Mouse (Mus musculus): ENCODE results near the gene Nup153. TPM values are rescaled to one million over a fixed set of nuclear protein-coding genes. Genes with fewer than 3 reads are reported as not detected.
A peak's percentile ranks its signal among the peaks of the same experiment; 100 is the strongest.

Gene Nup153
- total and polyA plus RNA-seq, 3 experiments = 24.5 to 37.7 (median 35.5) TPM

- intact Hi-C loops (cut with DNase I) = no loop called here
- H3K36me3 ChIP-seq (ENCODE audit: control insufficient read depth, insufficient read depth, low read length) = no peaks in the 10 kb centered on the region
- no peak overlapping the region for H3K9ac ChIP-seq (ENCODE audit: low read depth, low read length)
- WGBS = 90% methylated on average over 6 of the region's 6 CpGs
- H3K27me3 ChIP-seq (ENCODE audit: control insufficient read depth, insufficient read depth, low read length) = no peaks in the 10 kb centered on the region
- TF ChIP-seq CTCF (IDR thresholded peaks at IDR 0.05) (no peak), POLR2A (IDR thresholded peaks at IDR 0.05; ENCODE audit: insufficient read depth, low read depth, low read length) (no peak), EP300 (IDR thresholded peaks at IDR 0.05; ENCODE audit: insufficient read depth, low read depth, low read length) (no peak)
- no peak for DNase-seq
- no peaks in the 10 kb centered on the region for H3K4me1 ChIP-seq (ENCODE audit: control insufficient read depth, insufficient read depth, low read length)
- H3K4me3 ChIP-seq = no peak overlapping the region
- no peak overlapping the region for H3K27ac ChIP-seq
- no peaks in the 10 kb centered on the region for H3K79me2 ChIP-seq (replicated peaks; ENCODE audit: control insufficient read depth, insufficient read depth, low read length)
Measured at GRCm38 (mm10) chr13:46645476-46645875, 82.3 kb downstream of the Nup153 start.

DNA sequence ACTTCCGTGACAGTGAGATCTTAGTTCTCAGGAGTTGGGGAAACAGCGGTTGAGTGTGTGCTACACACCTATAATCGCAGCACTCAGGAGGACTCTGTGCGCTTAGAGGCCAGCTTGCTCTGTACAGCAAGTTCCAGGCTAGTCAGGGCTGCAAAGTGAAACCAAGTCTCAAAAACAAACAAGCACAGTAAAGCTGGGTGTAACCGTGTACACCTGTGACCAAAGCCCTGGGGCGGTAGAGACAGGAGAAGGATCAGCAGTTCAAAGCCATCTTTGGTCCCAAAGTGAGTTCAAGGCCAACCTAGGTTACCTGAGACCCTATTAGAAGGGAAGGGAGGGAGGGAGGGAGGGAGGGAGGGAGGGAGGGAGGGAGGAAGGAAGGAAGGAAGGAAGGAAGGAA lies 83.6 kb downstream of the Nup153 start:
- no peak overlapping the region for H3K4me3 ChIP-seq
- H3K79me2 ChIP-seq (replicated peaks; ENCODE audit: control insufficient read depth, insufficient read depth, low read length) = no peaks in the 10 kb centered on the region
- H3K27ac ChIP-seq = no peak overlapping the region
- no peaks in the 10 kb centered on the region for H3K36me3 ChIP-seq (ENCODE audit: control insufficient read depth, insufficient read depth, low read length)
- intact Hi-C loops (cut with DNase I) = no loop called here
- no peak overlapping the region for H3K9ac ChIP-seq (ENCODE audit: low read depth, low read length)
- no peak for DNase-seq
- H3K27me3 ChIP-seq (ENCODE audit: control insufficient read depth, insufficient read depth, low read length) = no peaks in the 10 kb centered on the region
- TF ChIP-seq POLR2A (IDR thresholded peaks at IDR 0.05; ENCODE audit: insufficient read depth, low read depth, low read length) (no peak), CTCF (IDR thresholded peaks at IDR 0.05) (no peak), EP300 (IDR thresholded peaks at IDR 0.05; ENCODE audit: insufficient read depth, low read depth, low read length) (no peak)
- 88% methylated on average over 6 of the region's 6 CpGs for WGBS
- no peaks in the 10 kb centered on the region for H3K4me1 ChIP-seq (ENCODE audit: control insufficient read depth, insufficient read depth, low read length)

- Histone ChIP-seq H3K79me2 (replicated peaks; ENCODE audit: control insufficient read depth, insufficient read depth, low read length) (no peaks in the 10 kb centered on the region), H3K36me3 (ENCODE audit: control insufficient read depth, insufficient read depth, low read length) (no peaks in the 10 kb centered on the region), H3K9ac (ENCODE audit: low read depth, low read length) (no peak overlapping the region), H3K27ac (no peak overlapping the region), H3K27me3 (ENCODE audit: control insufficient read depth, insufficient read depth, low read length) (no peaks in the 10 kb centered on the region), H3K4me3 (no peak overlapping the region), H3K4me1 (ENCODE audit: control insufficient read depth, insufficient read depth, low read length) (no peaks in the 10 kb centered on the region)
- TF ChIP-seq CTCF (IDR thresholded peaks at IDR 0.05) (peak; percentile 61), EP300 (IDR thresholded peaks at IDR 0.05; ENCODE audit: insufficient read depth, low read depth, low read length) (no peak)
- WGBS = 87% methylated on average over 4 of the region's 4 CpGs
- DNase-seq = no peak
- intact Hi-C loops (cut with DNase I) = no loop called here
Measured at GRCm38 (mm10) chr13:46642318-46642717, 85.4 kb downstream of the Nup153 start.

DNA sequence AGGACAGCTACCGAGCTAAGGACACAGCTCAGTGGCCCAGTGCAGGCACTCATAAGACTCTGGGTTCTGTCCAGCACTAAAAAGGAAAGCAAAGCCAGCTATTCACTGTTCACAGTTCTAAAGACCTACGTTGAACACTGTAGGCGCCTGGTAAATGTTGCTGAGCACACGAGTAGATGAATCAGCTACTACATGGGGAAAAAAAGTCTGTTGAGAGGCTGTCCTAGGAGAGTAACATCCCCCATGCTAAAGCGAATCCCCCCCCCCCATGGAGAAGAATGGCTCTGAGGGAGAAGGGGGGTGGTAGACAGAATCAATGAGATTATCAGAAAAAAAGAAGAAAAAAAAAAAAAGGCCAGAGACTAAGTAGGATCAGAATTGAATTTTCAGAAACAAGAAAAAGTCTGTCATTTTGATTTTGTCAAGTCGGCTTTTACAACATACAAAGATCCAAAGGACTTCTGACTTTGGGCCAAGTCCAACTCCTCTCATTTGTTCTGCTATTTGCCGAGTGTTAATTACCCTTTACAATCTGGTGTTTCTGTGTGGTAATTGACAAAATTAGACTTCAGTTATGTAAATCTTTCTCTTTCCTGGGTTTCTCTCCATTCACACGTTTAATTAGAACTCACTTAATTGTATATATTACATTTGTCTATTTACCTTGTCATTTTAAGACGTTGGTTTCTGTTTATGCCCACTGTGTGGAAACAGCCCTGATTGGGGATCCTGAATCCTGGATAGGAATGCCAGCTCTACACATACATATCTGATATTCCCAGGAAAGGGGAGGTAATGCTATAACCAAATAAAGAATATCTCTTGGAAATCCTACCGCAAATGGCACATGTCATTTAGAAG lies 86.9 kb downstream of the Nup153 start:
- 87% methylated on average over 10 of the region's 10 CpGs for WGBS
- Histone ChIP-seq H3K4me1 (ENCODE audit: control insufficient read depth, insufficient read depth, low read length) (no peaks in the 10 kb centered on the region), H3K27me3 (ENCODE audit: control insufficient read depth, insufficient read depth, low read length) (no peaks in the 10 kb centered on the region), H3K4me3 (no peak overlapping the region), H3K9ac (ENCODE audit: low read depth, low read length) (no peak overlapping the region), H3K27ac (no peak overlapping the region), H3K36me3 (ENCODE audit: control insufficient read depth, insufficient read depth, low read length) (no peaks in the 10 kb centered on the region), H3K79me2 (replicated peaks; ENCODE audit: control insufficient read depth, insufficient read depth, low read length) (no peaks in the 10 kb centered on the region)
- no peak for TF ChIP-seq EP300 (IDR thresholded peaks at IDR 0.05; ENCODE audit: insufficient read depth, low read depth, low read length)
- TF ChIP-seq CTCF (IDR thresholded peaks at IDR 0.05) = no peak
- no peak for TF ChIP-seq POLR2A (IDR thresholded peaks at IDR 0.05; ENCODE audit: insufficient read depth, low read depth, low read length)
- DNase-seq = no peak
- intact Hi-C loops (cut with DNase I) = no loop called here

GRCm38 (mm10) chr13:46634133-46634488 lies 93.6 kb downstream of the Nup153 start:
- intact Hi-C loops (cut with DNase I) = no loop called here
- DNase-seq = no peak
- no peak for TF ChIP-seq EP300 (IDR thresholded peaks at IDR 0.05; ENCODE audit: insufficient read depth, low read depth, low read length)
- TF ChIP-seq POLR2A (IDR thresholded peaks at IDR 0.05; ENCODE audit: insufficient read depth, low read depth, low read length) = no peak
- TF ChIP-seq CTCF (IDR thresholded peaks at IDR 0.05) = no peak
- Histone ChIP-seq H3K4me1 (ENCODE audit: control insufficient read depth, insufficient read depth, low read length) (no peaks in the 10 kb centered on the region), H3K27ac (no peak overlapping the region), H3K4me3 (no peak overlapping the region), H3K79me2 (replicated peaks; ENCODE audit: control insufficient read depth, insufficient read depth, low read length) (no peaks in the 10 kb centered on the region), H3K9ac (ENCODE audit: low read depth, low read length) (no peak overlapping the region), H3K27me3 (ENCODE audit: control insufficient read depth, insufficient read depth, low read length) (no peaks in the 10 kb centered on the region), H3K36me3 (ENCODE audit: control insufficient read depth, insufficient read depth, low read length) (no peaks in the 10 kb centered on the region)
- WGBS = 69% methylated on average over 6 of the region's 6 CpGs

GRCm38 (mm10) chr13:46633320-46634132 lies 94.2 kb downstream of the Nup153 start:
- H3K79me2 ChIP-seq (replicated peaks; ENCODE audit: control insufficient read depth, insufficient read depth, low read length) = no peaks in the 10 kb centered on the region
- no peak for DNase-seq
- H3K4me1 ChIP-seq (ENCODE audit: control insufficient read depth, insufficient read depth, low read length) = no peaks in the 10 kb centered on the region
- H3K27me3 ChIP-seq (ENCODE audit: control insufficient read depth, insufficient read depth, low read length) = no peaks in the 10 kb centered on the region
- 74% methylated on average over 18 of the region's 18 CpGs for WGBS
- H3K4me3 ChIP-seq = no peak overlapping the region
- no peaks in the 10 kb centered on the region for H3K36me3 ChIP-seq (ENCODE audit: control insufficient read depth, insufficient read depth, low read length)
- H3K27ac ChIP-seq = no peak overlapping the region
- H3K9ac ChIP-seq (ENCODE audit: low read depth, low read length) = no peak overlapping the region
- intact Hi-C loops (cut with DNase I) = no loop called here
- TF ChIP-seq CTCF (IDR thresholded peaks at IDR 0.05) = no peak
- TF ChIP-seq POLR2A (IDR thresholded peaks at IDR 0.05; ENCODE audit: insufficient read depth, low read depth, low read length) = no peak
- no peak for TF ChIP-seq EP300 (IDR thresholded peaks at IDR 0.05; ENCODE audit: insufficient read depth, low read depth, low read length)

Data from heart, adult 2 months (tissue).